Mouse (Mus musculus) heart, adult 2 months (tissue): ENCODE results near the gene Fam240b. TPM values are rescaled to one million over a fixed set of nuclear protein-coding genes. Genes with fewer than 3 reads are reported as not detected.

Source experiments
- DNase-seq, 2 experiments: peaks; one replicate each; pipeline ENCODE4 v3.0.0; 2021
- H3K27ac ChIP-seq: fragments of 200-600 bp; 2 replicates; pipeline ENCODE4 v1.8.1; 2022
- H3K27me3 ChIP-seq: fragments of 200-500 bp; 2 replicates; pipeline ENCODE4 v1.6.1; 2012; ENCODE audit warnings: mild to moderate bottlenecking, low read length, inconsistent platforms, mixed read lengths; ENCODE audit not compliant: control insufficient read depth, insufficient read depth
- H3K36me3 ChIP-seq: fragments of 200-500 bp; 2 replicates; pipeline ENCODE4 v1.6.1; 2012; ENCODE audit warnings: low read length, inconsistent platforms; ENCODE audit not compliant: control insufficient read depth, insufficient read depth
- H3K4me1 ChIP-seq: fragments of 200-500 bp; 2 replicates; pipeline ENCODE4 v1.6.1; 2011; ENCODE audit warnings: low read length; ENCODE audit not compliant: control insufficient read depth, insufficient read depth
- H3K4me3 ChIP-seq: fragments of 200-600 bp; 2 replicates; pipeline ENCODE4 v1.8.1; 2022
- H3K79me2 ChIP-seq: fragments of 200-500 bp; replicated peaks from 2 replicates; pipeline ENCODE4 v1.6.1; 2012; ENCODE audit warnings: mild to moderate bottlenecking, inconsistent platforms, low read length, moderate library complexity, mixed read lengths; ENCODE audit not compliant: control insufficient read depth, insufficient read depth
- H3K9ac ChIP-seq: fragments of 200-500 bp; 2 replicates; pipeline ENCODE4 v1.6.1; 2012; ENCODE audit warnings: low read depth, mild to moderate bottlenecking, control low read depth, inconsistent platforms, low read length, mixed read lengths
- CTCF ChIP-seq: fragments of 200-600 bp; IDR thresholded peaks from 2 replicates; pipeline ENCODE4 v1.8.1; 2022; ENCODE audit warnings: antibody characterized with exemption, mild to moderate bottlenecking, moderate library complexity
- EP300 ChIP-seq: fragments of 200-500 bp; IDR thresholded peaks from 2 replicates; pipeline ENCODE4 v1.6.1; 2011; ENCODE audit warnings: low read depth, low read length, control low read depth; ENCODE audit not compliant: insufficient read depth
- POLR2A ChIP-seq: fragments of 200-500 bp; IDR thresholded peaks from 2 replicates; pipeline ENCODE4 v1.6.1; 2011; ENCODE audit warnings: mild to moderate bottlenecking, low read depth, low read length, control low read depth; ENCODE audit not compliant: insufficient read depth
- WGBS: fragments of 180-500 bp; shearing (Covaris S2); methylation state at CpG from one replicate; pipeline ENCODE4 v1.1.7; 2018; 5-methylcytosine and 5-hydroxymethylcytosine counted together
- intact Hi-C: fragments of 180-260 bp; cut with DNase I; formaldehyde crosslinking; loops from one replicate; pipeline ENCODE4 v1.15.1; 2025
- long read RNA-seq: library from polyadenylated mRNA; stranded (forward); transcript quantifications from one replicate; pipeline ENCODE4 v2.0.0, GENCODE M21; 2021
- polyA plus RNA-seq: library from polyadenylated mRNA; depleted of rRNA; stranded (reverse); fragments of >200 nt; gene quantifications from 2 replicates; pipeline ENCODE4 v1.2.3, GENCODE M21; 2012; rRNA removed
- total RNA-seq, 2 experiments: library from RNA; stranded (reverse); gene quantifications; 2 replicates each; pipeline ENCODE4 v1.2.3; 2021

Fam240b gene
- total RNA-seq (not detected), polyA plus RNA-seq (not detected in 2 replicates)
- long read RNA-seq: 0 reads

GRCm38 (mm10) chr13:64497692-64498091, at the start of gene Fam240b:
Gene Fam240b (minus strand): TSS chr13:64497792.
- no peak for DNase-seq
- TF ChIP-seq CTCF (no peak), POLR2A (no peak), EP300 (no peak)
- H3K27me3 ChIP-seq: no peaks in the 10 kb centered on the region
- no peak within 1 kb of the TSS for H3K9ac ChIP-seq
- intact Hi-C loops: no loop called here
- WGBS: 77% methylated on average over 6 of the region's 6 CpGs
- no peaks in the 10 kb centered on the region for H3K4me1 ChIP-seq
- no peaks in the 10 kb centered on the region for H3K36me3 ChIP-seq
- H3K4me3 ChIP-seq: no peak within 1 kb of the TSS
- no peak within 1 kb of the TSS for H3K27ac ChIP-seq
- no peaks in the 10 kb centered on the region for H3K79me2 ChIP-seq

DNA sequence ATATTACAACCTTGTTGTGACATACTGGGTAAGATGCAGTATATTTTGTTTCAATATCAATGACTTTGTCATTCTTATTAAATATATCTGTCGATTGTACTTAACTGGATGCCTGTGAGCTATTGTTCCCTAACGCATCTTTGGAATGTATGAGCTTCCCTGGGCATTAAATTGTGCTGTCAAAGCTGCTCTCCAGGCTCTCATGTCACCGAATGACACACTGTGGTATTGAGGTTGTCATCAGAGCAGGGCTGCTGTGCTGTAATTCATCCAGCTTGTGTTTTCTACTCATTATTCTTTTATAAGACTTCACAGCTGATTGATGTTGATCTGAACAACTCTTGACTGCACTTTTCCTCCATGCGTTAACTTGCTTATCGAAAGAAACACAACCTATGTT, 32.5 kb upstream of the Fam240b start:
- no peaks in the 10 kb centered on the region for H3K4me1 ChIP-seq
- no peaks in the 10 kb centered on the region for H3K36me3 ChIP-seq
- H3K79me2 ChIP-seq: no peaks in the 10 kb centered on the region
- intact Hi-C loops: no loop called here
- WGBS: 73% methylated on average over 5 of the region's 5 CpGs
- H3K4me3 ChIP-seq: no peak overlapping the region
- H3K9ac ChIP-seq: no peak overlapping the region
- no peak for TF ChIP-seq POLR2A
- no peak for TF ChIP-seq EP300
- TF ChIP-seq CTCF: no peak
- H3K27me3 ChIP-seq: no peaks in the 10 kb centered on the region
- DNase-seq: no peak
- H3K27ac ChIP-seq: no peak overlapping the region

- intact Hi-C loops: no loop called here
- Histone ChIP-seq H3K36me3 (no peaks in the 10 kb centered on the region), H3K4me3 (no peak overlapping the region), H3K27me3 (no peaks in the 10 kb centered on the region), H3K4me1 (no peaks in the 10 kb centered on the region), H3K27ac (no peak overlapping the region), H3K9ac (no peak overlapping the region), H3K79me2 (no peaks in the 10 kb centered on the region)
- 83% methylated on average over 15 of the region's 15 CpGs for WGBS
- TF ChIP-seq POLR2A (no peak), EP300 (no peak), CTCF (no peak)
- no peak for DNase-seq
Observed at GRCm38 (mm10) chr13:64526515-64527285, 29.1 kb upstream of the Fam240b start.

GRCm38 (mm10) chr13:64514247-64514646, 16.7 kb upstream of the Fam240b start:
- Histone ChIP-seq H3K36me3 (no peaks in the 10 kb centered on the region), H3K4me1 (no peaks in the 10 kb centered on the region), H3K4me3 (no peak overlapping the region), H3K9ac (no peak overlapping the region), H3K27ac (no peak overlapping the region), H3K27me3 (no peaks in the 10 kb centered on the region), H3K79me2 (no peaks in the 10 kb centered on the region)
- intact Hi-C loops: no loop called here
- no peak for TF ChIP-seq EP300
- no peak for DNase-seq
- WGBS: 70% methylated on average over 2 of the region's 2 CpGs

DNA sequence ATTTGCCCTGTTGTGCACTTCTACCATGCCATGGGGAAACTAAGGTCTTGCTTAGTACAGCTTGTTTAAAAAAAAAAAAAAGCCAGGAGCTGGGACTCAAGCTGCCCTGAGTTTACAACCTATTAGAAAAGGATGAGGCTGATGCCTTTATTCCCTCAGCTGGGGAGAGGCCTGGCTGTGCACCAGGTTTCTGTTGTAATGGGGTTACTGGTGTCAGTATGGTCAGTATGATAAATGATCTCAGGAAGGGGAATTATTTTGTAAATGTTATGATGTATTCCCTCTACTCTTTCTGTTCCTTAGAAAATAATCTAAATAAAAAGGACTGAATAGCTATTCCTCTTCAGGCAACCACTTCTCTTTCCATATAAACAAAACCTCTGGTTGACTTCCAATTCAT, 14.0 kb upstream of the Fam240b start:
- H3K4me1 ChIP-seq: no peaks in the 10 kb centered on the region
- no peaks in the 10 kb centered on the region for H3K79me2 ChIP-seq
- intact Hi-C loops: no loop called here
- no peak overlapping the region for H3K4me3 ChIP-seq
- H3K36me3 ChIP-seq: no peaks in the 10 kb centered on the region
- no peak overlapping the region for H3K9ac ChIP-seq
- no peak overlapping the region for H3K27ac ChIP-seq
- H3K27me3 ChIP-seq: no peaks in the 10 kb centered on the region
- DNase-seq: no peak
- TF ChIP-seq CTCF: no peak

DNA sequence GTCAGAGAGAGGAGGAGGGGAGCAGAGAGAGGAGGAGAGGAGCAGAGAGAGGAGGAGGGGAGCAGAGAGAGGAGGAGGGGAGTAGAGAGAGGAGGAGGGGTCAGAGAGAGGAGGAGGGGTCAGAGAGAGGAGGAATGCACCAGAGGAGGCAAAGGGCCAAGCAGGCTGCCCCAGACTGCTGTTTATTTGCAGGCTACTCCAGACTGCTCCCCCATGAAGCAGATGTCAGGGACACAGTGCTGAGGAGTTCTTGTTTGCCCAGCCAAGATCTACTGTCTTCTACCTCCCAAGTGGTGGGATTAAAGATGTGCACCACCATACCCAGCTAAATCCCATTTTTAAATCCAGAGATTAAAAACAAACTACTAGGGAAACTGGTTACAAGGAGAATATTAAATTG, 9.8 kb upstream of the Fam240b start:
- no peak for TF ChIP-seq CTCF
- TF ChIP-seq POLR2A: no peak
- TF ChIP-seq EP300: no peak
- no peaks in the 10 kb centered on the region for H3K4me1 ChIP-seq
- H3K27me3 ChIP-seq: no peaks in the 10 kb centered on the region
- H3K36me3 ChIP-seq: no peaks in the 10 kb centered on the region
- no peak for DNase-seq
- H3K9ac ChIP-seq: no peak overlapping the region
- H3K79me2 ChIP-seq: no peaks in the 10 kb centered on the region
- no peak overlapping the region for H3K4me3 ChIP-seq
- intact Hi-C loops: no loop called here
- H3K27ac ChIP-seq: no peak overlapping the region
